Mouse (Mus musculus) spleen, adult 2 months (tissue): ENCODE measurements around the gene Racgap1.

ENCODE experiments used
- CTCF ChIP-seq: fragments of 200-500 bp; IDR thresholded peaks from 2 replicates; pipeline ENCODE4 v1.5.1; 2011; ENCODE audit warnings: mild to moderate bottlenecking, inconsistent platforms; ENCODE audit not compliant: insufficient read depth, insufficient read length, insufficient replicate concordance; ENCODE audit errors: extremely low read depth
- POLR2A ChIP-seq: fragments of 200-500 bp; IDR thresholded peaks from 2 replicates; pipeline ENCODE4 v1.6.1; 2011; ENCODE audit warnings: low read depth, low read length, inconsistent platforms

DNA sequence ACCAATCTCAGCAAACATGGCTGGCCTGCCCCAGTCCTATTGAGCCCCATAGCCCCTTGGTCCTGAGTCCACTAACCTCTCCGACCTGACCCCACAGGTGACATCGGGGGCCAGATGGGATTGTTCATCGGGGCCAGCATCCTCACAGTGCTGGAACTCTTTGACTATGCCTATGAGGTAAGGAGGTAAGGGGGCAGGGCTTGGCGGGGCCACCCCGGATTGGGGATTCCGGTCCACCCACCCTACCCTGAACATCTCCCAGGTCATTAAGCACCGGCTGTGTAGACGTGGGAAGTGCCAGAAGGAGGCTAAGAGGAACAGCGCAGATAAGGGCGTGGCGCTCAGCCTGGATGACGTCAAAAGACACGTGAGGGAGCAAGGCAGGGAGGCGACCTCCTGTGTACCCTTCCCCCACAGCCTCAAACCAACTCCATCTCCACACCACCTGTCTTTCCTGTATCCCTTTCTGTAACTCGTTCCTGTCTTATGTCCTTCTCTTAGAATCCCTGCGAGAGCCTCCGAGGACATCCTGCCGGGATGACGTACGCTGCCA lies 47.2 kb upstream of the Racgap1 start:
- TF ChIP-seq CTCF (no peak), POLR2A (no peak)
